Mouse (Mus musculus) cerebellum, adult 11 months (tissue): ENCODE results near the gene Syngr3.

Source experiments
- DNase-seq: peaks from one replicate; pipeline ENCODE4 v3.0.0; 2022

The Syngr3 gene

GRCm38 (mm10) chr17:24644030-24644715 is 45.6 kb downstream of the Syngr3 start:
- no peak for DNase-seq

- DNase-seq, result no peak
These were observed 46.9 kb downstream of the Syngr3 start for GRCm38 (mm10) chr17:24642791-24643343.

GRCm38 (mm10) chr17:24641944-24642343 is 47.8 kb downstream of the Syngr3 start:
- DNase-seq, result no peak

GRCm38 (mm10) chr17:24640581-24640980 is 49.2 kb downstream of the Syngr3 start:
- no peak for DNase-seq

GRCm38 (mm10) chr17:24640119-24640518 is 49.6 kb downstream of the Syngr3 start:
- DNase-seq, result no peak

- DNase-seq, result no peak
These were observed 50.2 kb downstream of the Syngr3 start for GRCm38 (mm10) chr17:24639571-24639988.

GRCm38 (mm10) chr17:24638840-24639239 is 50.9 kb downstream of the Syngr3 start:
- DNase-seq, result no peak

- DNase-seq, result no peak
These were observed 51.5 kb downstream of the Syngr3 start for GRCm38 (mm10) chr17:24638214-24638613.

GRCm38 (mm10) chr17:24636781-24637481 is 52.8 kb downstream of the Syngr3 start:
- no peak for DNase-seq

- no peak for DNase-seq
These were observed 54.1 kb downstream of the Syngr3 start for GRCm38 (mm10) chr17:24635694-24636093.
